Mouse (Mus musculus): ENCODE results near the gene Efcab11. TPM values are rescaled to one million over a fixed set of nuclear protein-coding genes. Genes with fewer than 3 reads are reported as not detected.

The Efcab11 gene
- polyA plus RNA-seq, 1 experiment from 2014 or later = 8.3 TPM

DNA sequence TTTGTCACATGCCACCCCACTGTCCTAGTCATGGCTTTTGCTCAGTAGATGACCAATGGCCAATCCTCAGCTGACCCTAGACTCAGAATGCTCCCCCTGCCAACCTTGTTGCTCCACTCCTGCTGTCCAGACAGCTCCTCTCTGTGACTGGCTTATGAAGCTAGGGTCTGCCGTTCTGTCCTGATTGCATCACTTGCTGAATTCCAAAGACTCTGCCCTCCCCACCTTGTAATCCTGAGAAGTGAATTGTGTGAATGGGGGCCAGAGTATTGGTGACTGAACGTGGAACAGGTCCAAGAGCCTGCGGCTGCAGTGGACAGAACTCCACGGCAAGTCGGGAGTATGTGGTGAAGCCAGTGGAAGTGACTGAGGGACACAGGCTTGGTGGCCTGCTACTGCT, 145.0 kb downstream of the Efcab11 start:
- Histone ChIP-seq H3K4me3 (no peak overlapping the region), H3K4me2 (no peak overlapping the region), H3K4me1 (replicated peaks) (peaks cover 8% of the 10 kb centered on the region; the same call in 1 of the 2 replicates), H3K9me3 (replicated peaks) (no peaks in the 10 kb centered on the region), H3K27ac (no peak overlapping the region), H3K9ac (no peak overlapping the region), H3K36me3 (no peaks in the 10 kb centered on the region), H3K27me3 (no peaks in the 10 kb centered on the region)
- WGBS = 62% methylated on average over 5 of the region's 5 CpGs
- ATAC-seq (replicated peaks; ENCODE audit: insufficient number of reproducible peaks, insufficient read depth, low FRiP score, low read depth) = no peak

DNA sequence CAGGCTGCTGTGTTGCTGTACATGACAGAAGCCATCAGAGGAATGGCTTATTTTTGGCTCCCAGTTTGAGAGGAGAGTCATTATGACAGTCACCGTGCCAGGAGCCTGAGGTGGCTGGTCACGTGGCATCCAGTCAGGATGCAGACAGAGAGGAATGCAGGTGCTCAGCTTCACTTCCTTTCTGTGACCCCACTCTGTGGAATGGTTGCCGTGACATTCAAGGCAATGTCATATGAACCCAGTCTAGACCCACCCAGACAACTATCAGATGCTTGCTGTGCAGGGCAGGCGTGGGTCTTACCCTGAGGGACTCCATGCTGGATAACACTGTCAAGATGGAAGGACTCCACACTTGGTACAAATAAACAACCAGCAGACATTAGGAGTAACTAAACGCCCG, 146.0 kb downstream of the Efcab11 start:
- Histone ChIP-seq H3K36me3 (no peaks in the 10 kb centered on the region), H3K27ac (no peak overlapping the region), H3K4me1 (replicated peaks) (peaks cover 8% of the 10 kb centered on the region; the same call in 1 of the 2 replicates), H3K9ac (no peak overlapping the region), H3K27me3 (no peaks in the 10 kb centered on the region), H3K4me2 (no peak overlapping the region), H3K4me3 (no peak overlapping the region), H3K9me3 (replicated peaks) (no peaks in the 10 kb centered on the region)
- no peak for ATAC-seq (replicated peaks; ENCODE audit: insufficient number of reproducible peaks, insufficient read depth, low FRiP score, low read depth)
- WGBS = 67% methylated on average over 6 of the region's 6 CpGs

DNA sequence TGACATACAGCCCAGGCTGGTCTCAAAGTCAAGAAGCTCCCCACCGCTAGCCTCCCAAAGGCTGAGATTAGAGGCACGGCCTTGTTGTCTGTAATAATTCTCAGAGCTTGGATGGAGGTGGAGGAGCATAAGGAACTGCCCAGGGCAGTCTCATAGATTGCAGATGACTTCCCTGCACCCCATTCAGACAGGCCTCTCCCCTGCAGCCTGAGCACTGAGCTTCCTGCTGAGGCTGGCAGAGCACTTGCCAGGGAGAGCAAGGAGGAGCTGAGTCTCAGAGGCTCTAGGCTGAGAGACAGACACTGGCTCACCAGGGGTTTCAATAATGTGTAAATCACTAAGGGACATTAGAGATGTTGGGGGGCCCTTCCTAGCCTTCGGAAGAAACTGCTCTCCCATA, 147.3 kb downstream of the Efcab11 start:
- no peak overlapping the region for H3K27ac ChIP-seq
- 70% methylated on average over 3 of the region's 3 CpGs for WGBS
- no peaks in the 10 kb centered on the region for H3K36me3 ChIP-seq
- no peak for ATAC-seq (replicated peaks; ENCODE audit: insufficient number of reproducible peaks, insufficient read depth, low FRiP score, low read depth)
- H3K9ac ChIP-seq = no peak overlapping the region
- H3K4me2 ChIP-seq = no peak overlapping the region
- H3K27me3 ChIP-seq = no peaks in the 10 kb centered on the region
- H3K4me1 ChIP-seq (replicated peaks) = peaks cover 8% of the 10 kb centered on the region; the same call in 1 of the 2 replicates
- H3K4me3 ChIP-seq = no peak overlapping the region
- H3K9me3 ChIP-seq (replicated peaks) = no peaks in the 10 kb centered on the region

DNA sequence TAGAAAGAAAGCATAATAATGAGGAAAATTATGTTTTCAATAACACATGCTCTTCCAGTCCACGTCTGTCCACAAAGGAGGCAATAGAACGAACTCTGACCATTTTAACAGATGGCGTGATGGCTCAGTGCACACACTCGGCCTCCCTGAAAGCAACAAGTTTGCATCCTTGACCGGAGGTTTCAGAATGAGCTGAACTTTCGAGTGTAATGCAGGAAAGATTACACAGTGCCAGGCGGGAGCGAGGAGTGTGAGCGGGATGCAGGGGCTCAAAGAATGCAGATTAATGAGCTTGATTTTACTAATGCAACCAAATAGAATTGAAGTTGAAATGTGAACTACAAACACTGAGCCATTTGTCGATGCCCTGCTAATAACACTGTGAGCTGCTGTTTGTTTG, 149.1 kb downstream of the Efcab11 start:
- Histone ChIP-seq H3K36me3 (no peaks in the 10 kb centered on the region), H3K4me1 (replicated peaks) (peaks cover 6% of the 10 kb centered on the region; the same call in 1 of the 2 replicates), H3K27me3 (no peaks in the 10 kb centered on the region), H3K27ac (no peak overlapping the region), H3K9me3 (replicated peaks) (no peaks in the 10 kb centered on the region), H3K9ac (no peak overlapping the region), H3K4me2 (no peak overlapping the region), H3K4me3 (no peak overlapping the region)
- no peak for ATAC-seq (replicated peaks; ENCODE audit: insufficient number of reproducible peaks, insufficient read depth, low FRiP score, low read depth)
- 78% methylated on average over 10 of the region's 10 CpGs for WGBS

DNA sequence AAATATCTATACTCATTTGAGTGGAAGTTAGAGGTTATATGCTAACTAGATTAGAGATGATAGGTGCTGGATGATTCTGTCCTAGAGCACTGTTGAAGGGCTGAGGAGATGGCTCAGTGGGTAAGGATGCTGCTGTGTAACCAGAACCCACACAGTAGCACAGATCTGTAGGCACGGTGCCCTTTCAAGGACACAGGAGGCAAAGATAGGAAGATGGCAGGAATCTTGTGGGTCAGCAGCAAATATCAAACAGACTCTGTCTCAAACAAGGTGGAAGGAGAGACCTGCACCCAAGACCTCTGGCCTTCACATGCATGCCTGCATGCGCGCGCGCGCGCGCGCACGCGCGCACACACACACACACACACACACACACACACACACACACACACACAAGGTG, 160.0 kb downstream of the Efcab11 start:
- Histone ChIP-seq H3K4me1 (replicated peaks) (peaks cover 10% of the 10 kb centered on the region), H3K9me3 (replicated peaks) (no peaks in the 10 kb centered on the region), H3K27me3 (no peaks in the 10 kb centered on the region), H3K4me2 (no peak overlapping the region), H3K36me3 (no peaks in the 10 kb centered on the region), H3K9ac (no peak overlapping the region), H3K27ac (no peak overlapping the region), H3K4me3 (no peak overlapping the region)
- 94% methylated on average over 12 of the region's 12 CpGs for whole genome bisulfite sequencing
- no peak for ATAC-seq (replicated peaks; ENCODE audit: insufficient number of reproducible peaks, insufficient read depth, low FRiP score, low read depth)

DNA sequence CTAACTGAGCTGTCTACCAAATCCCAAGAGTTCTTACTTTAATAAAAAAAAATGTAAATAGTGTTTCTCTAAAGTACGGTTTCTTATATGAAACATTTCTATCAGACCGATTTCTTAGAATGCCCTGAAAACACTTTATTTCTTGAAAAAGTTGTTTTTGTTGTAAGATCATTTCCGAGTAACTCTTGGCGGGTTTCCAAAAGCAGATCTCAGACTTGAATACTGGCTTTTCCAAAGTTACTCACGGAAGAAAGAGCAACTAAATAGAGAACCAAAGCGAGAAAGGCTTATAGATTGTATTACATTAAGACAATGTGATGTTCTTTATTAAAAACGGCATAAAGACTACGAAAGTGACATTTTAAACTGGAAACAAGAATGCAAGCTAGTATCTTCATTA, 160.4 kb downstream of the Efcab11 start:
- H3K9ac ChIP-seq = no peak overlapping the region
- WGBS = 70% methylated on average over 8 of the region's 8 CpGs
- H3K4me2 ChIP-seq = no peak overlapping the region

DNA sequence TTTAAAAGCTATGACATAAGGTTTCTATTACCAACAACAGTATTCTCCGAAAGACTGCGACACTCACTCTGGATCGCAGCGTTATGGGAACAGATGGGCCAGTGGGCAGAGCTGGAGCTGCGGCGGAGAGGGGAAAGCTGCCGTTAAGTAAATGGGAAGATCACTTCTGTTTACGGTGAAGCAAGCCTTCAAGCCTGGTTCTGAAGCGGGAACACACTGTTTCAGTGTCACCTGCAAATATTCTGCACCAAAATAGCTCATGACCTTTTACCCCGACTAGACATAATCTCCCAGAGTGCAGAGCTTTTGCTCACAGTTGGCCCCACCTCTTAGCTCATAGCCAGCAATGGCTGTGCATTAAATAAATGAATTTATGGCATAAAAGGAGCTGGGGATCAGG, 162.9 kb downstream of the Efcab11 start:
- ATAC-seq (replicated peaks; ENCODE audit: insufficient number of reproducible peaks, insufficient read depth, low FRiP score, low read depth) = no peak
- H3K27ac ChIP-seq = no peak overlapping the region
- H3K4me2 ChIP-seq = no peak overlapping the region

More for the DNA sequence above, 160.4 kb downstream of the Efcab11 start:
- Histone ChIP-seq H3K4me3 (no peak overlapping the region), H3K27me3 (no peaks in the 10 kb centered on the region), H3K9me3 (replicated peaks) (no peaks in the 10 kb centered on the region), H3K27ac (no peak overlapping the region), H3K36me3 (no peaks in the 10 kb centered on the region), H3K4me1 (replicated peaks) (peaks cover 10% of the 10 kb centered on the region)
- no peak for ATAC-seq (replicated peaks; ENCODE audit: insufficient number of reproducible peaks, insufficient read depth, low FRiP score, low read depth)

DNA sequence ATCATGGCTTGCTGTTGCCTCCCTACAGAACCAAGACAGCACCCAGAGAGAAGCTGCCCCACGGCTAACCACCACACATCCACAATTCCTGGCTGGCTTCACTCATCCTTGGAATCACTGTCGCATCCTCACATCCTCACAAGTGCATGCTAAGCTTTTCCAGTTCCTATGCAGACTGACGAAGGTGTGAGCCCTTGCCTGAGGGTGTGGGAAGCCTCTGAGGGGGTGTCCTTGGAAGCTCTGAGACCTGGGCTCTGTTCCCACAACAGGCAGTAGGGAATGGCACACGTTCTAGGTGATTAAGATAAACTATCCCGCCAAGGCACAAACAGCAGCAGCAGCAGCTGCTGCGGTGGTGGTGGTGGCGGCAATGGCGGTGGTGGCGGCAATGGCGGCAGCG, 164.5 kb downstream of the Efcab11 start:
- H3K36me3 ChIP-seq = no peaks in the 10 kb centered on the region
- H3K4me3 ChIP-seq = no peak overlapping the region
- no peak overlapping the region for H3K4me2 ChIP-seq
- no peak for ATAC-seq (replicated peaks; ENCODE audit: insufficient number of reproducible peaks, insufficient read depth, low FRiP score, low read depth)
- H3K27me3 ChIP-seq = no peaks in the 10 kb centered on the region
- 87% methylated on average over 11 of the region's 11 CpGs for WGBS
- H3K9me3 ChIP-seq (replicated peaks) = no peaks in the 10 kb centered on the region
- no peak overlapping the region for H3K27ac ChIP-seq
- H3K9ac ChIP-seq = no peak overlapping the region
- peaks cover 28% of the 10 kb centered on the region for H3K4me1 ChIP-seq (replicated peaks)

More for the DNA sequence above, 162.9 kb downstream of the Efcab11 start:
- WGBS = 64% methylated on average over 10 of the region's 10 CpGs
- Histone ChIP-seq H3K4me1 (replicated peaks) (peaks cover 14% of the 10 kb centered on the region), H3K36me3 (no peaks in the 10 kb centered on the region), H3K9me3 (replicated peaks) (no peaks in the 10 kb centered on the region), H3K4me3 (no peak overlapping the region), H3K9ac (no peak overlapping the region), H3K27me3 (no peaks in the 10 kb centered on the region)

DNA sequence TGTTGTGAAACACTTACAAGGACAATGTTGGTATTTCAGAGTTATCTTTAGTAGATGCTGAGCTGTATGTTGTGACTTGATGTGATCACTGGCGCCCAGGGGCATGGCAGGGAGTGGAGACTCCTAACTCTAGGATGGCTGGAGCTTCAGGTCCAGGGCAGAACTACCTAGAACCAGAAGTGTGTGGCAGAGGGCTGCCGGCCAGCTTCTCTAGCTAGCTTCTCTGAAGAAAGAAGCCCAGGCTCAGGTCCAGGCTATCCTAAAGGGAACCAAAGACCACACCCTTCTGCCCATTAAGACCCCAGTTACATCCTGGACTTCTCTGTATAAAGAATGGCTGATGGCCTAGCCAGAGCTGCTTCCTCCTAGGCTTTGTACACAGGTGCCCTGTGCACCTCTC, 166.1 kb downstream of the Efcab11 start:
- no peak overlapping the region for H3K4me3 ChIP-seq
- H3K9ac ChIP-seq = no peak overlapping the region
- H3K27me3 ChIP-seq = no peaks in the 10 kb centered on the region
- H3K27ac ChIP-seq = no peak overlapping the region
- no peaks in the 10 kb centered on the region for H3K36me3 ChIP-seq
- no peak for ATAC-seq (replicated peaks; ENCODE audit: insufficient number of reproducible peaks, insufficient read depth, low FRiP score, low read depth)
- peaks cover 24% of the 10 kb centered on the region for H3K4me1 ChIP-seq (replicated peaks)
- no peaks in the 10 kb centered on the region for H3K9me3 ChIP-seq (replicated peaks)
- no peak overlapping the region for H3K4me2 ChIP-seq
- 92% methylated on average over 2 of the region's 2 CpGs for WGBS

DNA sequence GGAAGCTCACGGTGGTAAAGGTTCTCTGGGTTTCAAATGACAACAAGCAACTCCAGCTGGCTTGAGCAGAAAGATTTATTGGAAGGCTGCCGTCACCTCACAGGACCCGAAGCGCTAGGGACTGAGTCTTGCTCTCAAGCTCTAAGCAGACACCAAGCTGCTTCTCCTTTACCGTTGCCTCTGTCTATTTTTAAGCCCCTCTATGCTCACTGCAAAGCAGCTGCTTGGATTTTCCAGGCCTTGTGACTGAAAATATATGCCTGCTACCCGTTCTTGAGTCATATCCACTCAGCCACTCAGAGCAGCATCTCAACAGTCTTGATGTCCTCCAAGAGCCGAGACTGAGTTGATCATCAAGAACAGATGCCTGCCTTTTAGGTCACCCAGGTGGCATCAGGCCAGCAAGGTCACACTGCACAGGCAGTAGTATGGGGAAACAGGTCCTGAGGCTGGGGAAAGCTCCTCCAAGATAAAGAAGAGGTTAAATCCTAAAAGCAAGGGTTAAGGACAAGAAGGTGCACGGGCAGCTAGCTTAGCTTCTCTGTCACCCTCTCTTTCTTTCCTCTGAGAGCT, 168.1 kb downstream of the Efcab11 start:
- ATAC-seq (replicated peaks; ENCODE audit: insufficient number of reproducible peaks, insufficient read depth, low FRiP score, low read depth) = no peak; the same call in 1 of the 2 replicates
- no peaks in the 10 kb centered on the region for H3K36me3 ChIP-seq
- H3K4me2 ChIP-seq = no peak overlapping the region
- H3K9me3 ChIP-seq (replicated peaks) = no peaks in the 10 kb centered on the region
- no peaks in the 10 kb centered on the region for H3K27me3 ChIP-seq
- H3K9ac ChIP-seq = no peak overlapping the region
- WGBS = 46% methylated on average over 8 of the region's 8 CpGs
- H3K4me3 ChIP-seq = no peak overlapping the region
- H3K27ac ChIP-seq = peak overlapping the region; percentile 18
- peaks cover 26% of the 10 kb centered on the region for H3K4me1 ChIP-seq (replicated peaks)

DNA sequence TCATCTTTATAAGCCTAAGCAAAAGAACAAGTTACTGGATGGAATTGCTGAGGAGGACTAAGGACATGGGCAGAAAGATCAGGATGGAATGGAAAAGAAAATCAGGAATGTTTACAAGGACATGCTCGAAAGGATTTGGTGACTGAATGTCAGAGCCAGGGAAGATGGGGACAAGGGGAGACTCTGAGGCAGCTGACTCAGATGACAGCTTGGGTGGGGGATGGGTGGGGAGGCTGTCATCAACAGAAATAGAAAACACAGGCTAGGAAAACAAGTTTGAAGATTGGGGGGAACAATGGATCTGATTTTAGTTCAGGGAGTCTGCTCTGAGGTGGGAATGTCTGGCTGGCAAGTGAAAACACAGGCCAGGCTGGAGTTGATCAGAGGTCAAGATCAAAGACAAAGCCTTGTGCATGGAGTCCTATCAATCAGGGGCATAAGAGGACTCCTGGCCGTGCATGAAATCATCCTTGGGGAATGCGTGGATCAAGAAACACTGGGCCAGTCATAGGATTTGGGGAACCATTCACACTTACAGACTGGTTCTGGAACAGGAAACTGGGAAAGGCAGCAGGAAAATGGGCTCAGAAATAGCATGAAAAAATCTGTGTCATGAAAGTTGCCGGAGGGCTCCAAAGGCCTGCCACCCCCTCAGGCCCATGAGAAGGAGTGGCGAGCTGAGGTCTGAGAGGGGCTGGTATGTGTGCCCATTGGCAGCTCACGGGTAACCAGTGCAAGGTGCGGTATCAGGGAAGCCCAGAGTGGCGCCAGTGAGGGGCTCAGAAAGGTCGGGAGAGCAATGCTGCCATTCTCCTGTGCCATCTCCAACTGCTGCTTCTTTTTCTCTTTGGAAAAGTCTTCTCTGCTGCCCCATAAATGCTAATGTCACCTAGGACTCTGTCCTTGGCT, 168.9 kb downstream of the Efcab11 start:
- H3K4me3 ChIP-seq = no peak overlapping the region
- no peak; the same call in 1 of the 2 replicates for ATAC-seq (replicated peaks; ENCODE audit: insufficient number of reproducible peaks, insufficient read depth, low FRiP score, low read depth)
- no peaks in the 10 kb centered on the region for H3K9me3 ChIP-seq (replicated peaks)
- H3K4me1 ChIP-seq (replicated peaks) = peaks cover 26% of the 10 kb centered on the region
- H3K4me2 ChIP-seq = no peak overlapping the region
- 47% methylated on average over 9 of the region's 9 CpGs for WGBS
- H3K9ac ChIP-seq = no peak overlapping the region
- H3K27ac ChIP-seq = peak overlapping the region; percentile 18
- no peaks in the 10 kb centered on the region for H3K27me3 ChIP-seq
- H3K36me3 ChIP-seq = no peaks in the 10 kb centered on the region

All from heart, embryonic 15.5 days (tissue).